Mouse (Mus musculus) CD4-positive, CD25-positive, alpha-beta regulatory T cell, adult 4 months (primary cell): ENCODE results near the gene Morn3. TPM values are rescaled to one million over a fixed set of nuclear protein-coding genes. Genes with fewer than 3 reads are reported as not detected.

Experiments
- ATAC-seq: one replicate; pipeline ENCODE4 v1.8.0; 2017
- polyA plus RNA-seq, 2 experiments: library from polyadenylated mRNA; unstranded; fragments of 100-300 nt; shearing (Covaris generic); gene quantifications; one replicate each; pipeline ENCODE4 v1.2.1; 2017

Gene Morn3
- polyA plus RNA-seq, 2 experiments from 2014 or later: 5.2 to 6.9 TPM

DNA sequence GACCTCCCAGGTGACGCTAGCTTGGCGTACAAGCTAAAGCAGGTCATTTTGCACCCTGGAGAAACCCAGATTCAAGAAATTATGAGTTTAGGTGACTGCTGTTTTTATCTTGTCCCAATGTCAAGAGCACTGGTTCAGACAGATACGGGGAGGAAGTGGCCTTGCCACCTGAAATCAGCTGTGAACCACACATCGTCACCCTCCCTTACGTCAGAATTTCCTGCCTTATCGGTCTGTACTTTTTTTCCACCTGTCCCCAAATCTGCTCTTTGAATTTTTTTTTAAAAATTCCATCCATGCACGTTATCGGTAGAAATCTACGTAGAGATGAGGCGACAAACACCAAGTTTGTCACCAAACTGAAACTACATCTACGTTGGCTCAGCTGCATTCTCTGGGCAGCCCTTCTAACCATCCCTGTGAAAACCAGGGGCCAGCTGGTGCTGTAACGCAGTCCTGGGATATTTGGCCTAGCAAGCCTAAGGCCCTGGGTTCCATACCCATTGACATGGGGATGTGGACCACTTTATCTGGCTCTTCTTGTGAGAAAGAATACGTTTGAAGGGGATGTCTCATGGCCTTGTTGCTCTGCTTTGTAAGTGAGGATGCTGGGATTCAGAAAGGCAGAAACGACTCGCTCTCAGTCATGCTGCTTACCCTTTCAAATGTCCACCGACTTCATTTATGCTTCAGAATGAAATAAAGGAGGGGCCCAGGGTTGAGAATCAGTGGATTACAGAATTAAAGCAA lies 56.2 kb downstream of the Morn3 start:
- peak; percentile 68 for ATAC-seq

DNA sequence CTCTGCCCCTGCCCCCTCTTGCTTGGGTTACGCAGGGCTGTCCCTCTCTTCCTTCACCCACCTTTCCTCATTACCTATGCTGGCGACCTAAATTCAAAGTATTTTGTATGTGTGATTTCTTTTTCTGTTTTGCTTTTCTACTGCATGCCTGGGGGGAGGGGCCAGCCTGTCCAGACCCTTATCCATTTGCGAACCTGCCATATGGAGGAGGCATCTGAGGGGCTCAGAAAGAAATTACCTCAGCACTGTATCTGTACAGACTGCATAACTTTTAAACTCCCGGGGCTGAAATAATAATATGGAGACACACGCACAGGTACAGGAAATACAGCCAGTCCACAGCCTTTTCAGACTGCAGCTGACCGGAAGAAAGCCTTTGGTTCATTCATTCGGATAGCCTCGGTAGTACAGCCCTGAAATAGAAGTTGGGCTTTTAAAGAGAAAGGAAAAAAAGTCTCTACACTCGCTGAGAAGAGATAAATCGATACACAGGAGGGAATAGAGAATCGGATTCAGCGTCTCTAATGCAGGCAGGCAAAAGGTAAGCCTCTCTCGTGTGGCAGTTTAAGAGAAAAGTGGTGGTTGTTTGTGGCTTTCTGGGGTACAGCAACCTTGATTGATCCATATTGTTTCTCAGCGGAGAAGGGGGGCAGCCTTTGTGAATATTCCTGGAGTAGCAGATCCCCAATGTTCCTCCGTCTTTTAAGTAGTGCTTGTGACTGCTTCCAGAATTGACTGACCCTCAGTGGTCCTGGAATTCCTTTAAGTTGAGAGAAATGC lies 57.1 kb downstream of the Morn3 start, which contains the start of gene Kdm2b:
Gene Kdm2b, minus strand, starts transcription at position 273 of the 780 bp plus-strand sequence.
- no peak for ATAC-seq

DNA sequence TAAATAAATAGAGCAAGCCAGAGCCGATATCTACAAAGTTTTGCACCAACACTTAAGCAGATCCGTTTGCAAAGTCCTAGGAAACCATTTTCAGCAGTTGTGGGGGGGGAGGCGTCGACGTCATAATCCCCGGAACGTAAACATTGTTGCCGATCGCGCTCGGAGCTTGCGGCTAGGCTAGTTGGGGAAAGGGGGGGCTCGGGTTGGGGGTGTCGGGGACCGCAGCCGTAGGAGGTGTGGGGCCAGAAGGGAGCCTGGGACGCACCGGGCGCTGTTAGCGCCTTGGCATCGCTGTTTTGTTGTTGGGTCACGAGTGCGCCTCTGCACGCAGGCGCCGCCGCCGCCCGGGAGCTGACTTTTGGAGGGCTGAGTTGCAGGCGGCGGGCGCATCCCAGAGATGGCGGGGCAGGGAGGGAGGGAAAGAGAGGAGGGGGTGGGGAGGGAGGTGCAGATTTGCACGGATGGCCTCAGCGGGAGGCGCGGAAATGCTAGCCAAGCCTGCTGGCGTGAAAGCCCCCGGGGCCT lies 57.8 kb downstream of the Morn3 start:
- ATAC-seq: peak; percentile 38

DNA sequence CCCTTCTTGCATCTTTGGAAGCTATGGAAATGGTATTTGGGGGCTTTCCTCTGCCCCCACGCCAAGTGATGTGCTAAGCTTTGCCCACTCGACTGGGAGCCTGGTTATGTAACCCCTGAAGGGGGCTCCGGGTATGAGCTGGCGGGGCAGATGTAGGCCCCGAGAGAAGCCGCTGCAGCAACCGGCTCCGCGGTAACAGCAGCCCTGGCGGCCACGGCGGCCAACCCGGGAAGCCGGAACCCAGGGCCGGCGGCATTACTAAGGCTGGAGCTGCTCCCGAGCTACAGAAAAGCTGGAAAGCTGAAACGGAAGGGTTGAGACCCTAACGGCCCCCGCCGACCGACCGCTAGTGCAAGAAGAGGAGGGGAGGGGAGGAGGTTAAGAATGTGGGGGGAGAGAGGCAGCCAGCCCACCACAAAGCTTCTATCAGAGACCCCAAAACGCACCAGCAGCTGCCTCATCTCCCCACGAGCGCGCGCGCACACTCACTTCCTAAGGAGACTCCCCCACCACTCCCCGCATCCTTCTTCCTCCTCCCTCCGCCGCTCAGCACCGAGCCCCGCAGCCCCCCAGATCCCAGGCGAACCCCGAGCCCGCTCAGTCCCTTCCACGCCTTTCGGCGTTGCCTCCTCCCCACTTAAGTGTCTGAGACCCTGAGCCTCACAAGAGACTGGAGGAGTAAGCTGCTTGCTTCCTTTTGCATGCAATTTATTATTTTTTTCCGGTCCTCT lies 58.6 kb downstream of the Morn3 start:
- peak; percentile 2 for ATAC-seq

DNA sequence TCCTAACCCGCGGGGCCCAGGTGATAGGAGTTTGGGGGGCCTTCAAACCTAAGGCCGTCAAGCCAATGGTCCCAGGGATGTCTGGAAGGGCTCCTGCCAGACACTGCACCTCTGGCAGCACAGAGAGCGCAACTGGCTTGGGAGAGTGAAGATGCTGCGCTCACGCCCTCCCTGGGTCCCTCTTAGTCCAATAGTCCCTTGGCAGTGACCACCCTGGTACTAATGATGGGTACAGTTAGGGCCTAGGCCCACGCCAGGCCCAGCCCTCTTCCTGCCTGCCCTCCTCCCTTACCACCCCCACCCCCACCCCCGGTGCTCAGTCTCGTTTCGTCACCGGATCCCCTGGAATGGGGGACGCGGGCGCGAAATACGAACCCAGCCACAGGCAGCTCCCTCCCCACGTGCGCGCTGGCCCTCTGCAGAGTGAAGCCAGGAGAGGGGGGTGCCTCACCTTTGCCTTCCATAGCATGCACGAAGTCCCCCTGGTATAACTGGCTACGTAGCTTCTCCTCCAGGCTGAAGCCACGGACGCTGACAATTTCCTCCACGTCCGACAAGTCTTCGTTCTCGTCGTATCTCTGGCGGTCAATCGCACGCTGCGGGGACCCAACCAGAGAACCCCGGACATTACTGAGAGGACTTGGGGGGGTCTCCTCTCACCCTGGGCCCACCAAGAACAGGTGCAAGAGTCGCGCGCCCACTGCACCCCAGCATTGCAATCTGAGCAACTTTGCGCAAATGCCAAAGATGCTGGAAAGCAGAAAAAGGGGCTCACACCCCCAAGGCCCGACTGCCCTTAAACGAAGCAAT lies 59.4 kb downstream of the Morn3 start:
- peak; percentile 4 for ATAC-seq

DNA sequence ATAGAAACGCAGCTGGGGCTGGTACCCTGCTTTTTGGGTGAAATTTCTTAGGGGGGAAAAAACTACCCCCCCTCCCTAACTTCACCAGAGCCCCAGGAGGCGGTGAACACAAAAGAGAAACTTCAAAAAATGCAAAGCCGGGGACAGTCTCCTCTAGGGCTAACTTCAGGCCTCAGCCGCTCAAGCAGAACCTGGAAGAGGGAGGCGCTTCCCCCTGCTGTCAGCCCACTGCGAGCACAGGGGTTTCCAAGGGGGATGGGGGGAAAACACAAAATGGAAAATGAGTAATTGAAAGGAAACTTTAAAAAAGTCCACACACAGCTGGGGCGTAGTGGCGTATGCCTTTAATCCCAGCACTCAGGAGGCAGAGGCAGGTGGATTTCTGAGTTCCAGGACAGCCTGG lies 60.7 kb downstream of the Morn3 start:
- no peak for ATAC-seq

Other genes starting within 250 kb of the Morn3 start
- gene Anapc5, start 225.7 kb downstream of the Morn3 start, polyA plus RNA-seq: 100 to 1,000 TPM; 107 to 151 TPM
- 10 to 100 TPM; 25.9 to 37.5 TPM for gene Rnf34, start 197.0 kb downstream of the Morn3 start, polyA plus RNA-seq
- gene Kdm2b, start 57.2 kb downstream of the Morn3 start, polyA plus RNA-seq: 10 to 100 TPM; 33.1 to 51.1 TPM
- gene Orai1, start 31.9 kb downstream of the Morn3 start, polyA plus RNA-seq: 1 to 10 TPM; 4.2 to 8.1 TPM
- gene Tmem120b, start 21.4 kb upstream of the Morn3 start, polyA plus RNA-seq: 1 to 10 TPM; 3.4 to 4.3 TPM
- gene Rhof, start 85.7 kb upstream of the Morn3 start, polyA plus RNA-seq: 100 to 1,000 TPM in 1 of 2 experiments, 10 to 100 TPM in 1; 80.6 to 101 TPM
- gene Setd1b, start 95.2 kb upstream of the Morn3 start, polyA plus RNA-seq: 10 to 100 TPM; 17.1 to 20.8 TPM
- 10 to 100 TPM; 36.5 to 41.5 TPM for gene Psmd9, start 122.4 kb upstream of the Morn3 start, polyA plus RNA-seq
- not detected for gene Hpd, start 135.7 kb upstream of the Morn3 start, polyA plus RNA-seq
- 1 to 10 TPM; 4.7 to 6.1 TPM for gene Wdr66, start 205.1 kb upstream of the Morn3 start, polyA plus RNA-seq